Mouse (Mus musculus): Measurements from ENCODE around the gene Cpa2. TPM values are rescaled to one million over a fixed set of nuclear protein-coding genes. Genes with fewer than 3 reads are reported as not detected.

The Cpa2 gene
- polyA plus RNA-seq, 1 experiment from 2014 or later: 8.7 TPM

DNA sequence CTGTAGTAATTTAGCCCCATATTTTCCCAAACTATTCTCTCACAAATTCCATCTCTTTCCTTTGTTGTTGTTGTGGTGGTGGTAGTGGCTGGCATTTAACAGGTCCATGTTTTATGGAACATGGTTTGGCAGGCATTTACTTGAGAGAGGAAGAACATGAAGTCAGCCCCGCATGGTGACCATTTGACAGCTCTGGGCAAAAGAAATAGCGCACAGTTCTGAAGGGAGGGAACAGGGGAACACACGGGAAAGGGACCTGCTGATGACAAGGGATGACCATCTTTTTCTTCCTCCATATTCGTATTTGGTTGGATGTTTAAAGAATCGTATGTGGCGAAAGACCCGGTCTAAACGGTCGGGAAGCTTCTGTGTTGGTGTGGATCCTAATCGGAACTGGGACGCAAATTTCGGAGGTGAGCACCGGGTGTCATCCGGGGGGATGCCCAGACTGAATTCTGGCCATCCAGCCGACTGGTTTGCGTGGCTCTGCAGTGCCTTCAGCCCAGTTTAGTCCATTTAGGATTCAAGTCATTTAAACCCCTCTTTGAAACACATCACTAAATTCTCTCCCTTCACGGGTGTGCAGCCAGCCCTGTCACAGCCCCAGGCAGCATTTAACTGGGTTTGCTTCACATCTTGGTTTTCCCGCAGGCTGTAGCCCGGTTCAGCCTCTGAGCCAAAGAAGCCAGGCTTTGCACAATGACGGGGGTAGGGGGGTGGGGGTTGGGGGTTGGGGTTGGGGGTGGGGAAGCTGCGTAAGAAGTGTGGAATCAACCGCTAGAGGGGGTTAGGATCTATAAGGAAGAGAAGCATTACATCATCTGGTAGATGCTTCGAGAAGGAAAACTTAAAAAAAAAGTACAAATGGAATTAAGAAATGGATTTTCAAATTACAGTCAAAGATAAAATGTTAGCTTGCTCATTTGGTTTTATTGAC, 10.5 kb downstream of the Cpa2 start:
- H3K27me3 ChIP-seq: no peaks in the 10 kb centered on the region
- peak overlapping the region; percentile 87 for H3K27ac ChIP-seq
- peaks cover 44% of the 10 kb centered on the region for H3K4me1 ChIP-seq (replicated peaks)
- no peaks in the 10 kb centered on the region for H3K9me3 ChIP-seq
- ATAC-seq (ENCODE audit: low FRiP score): peak; percentile 61
- peak overlapping the region; percentile 20 for H3K4me3 ChIP-seq
- peak overlapping the region; percentile 49 for H3K4me2 ChIP-seq
- 13% methylated on average over 23 of the region's 23 CpGs for WGBS
- no peaks in the 10 kb centered on the region for H3K36me3 ChIP-seq
- peak overlapping the region; percentile 59 for H3K9ac ChIP-seq

DNA sequence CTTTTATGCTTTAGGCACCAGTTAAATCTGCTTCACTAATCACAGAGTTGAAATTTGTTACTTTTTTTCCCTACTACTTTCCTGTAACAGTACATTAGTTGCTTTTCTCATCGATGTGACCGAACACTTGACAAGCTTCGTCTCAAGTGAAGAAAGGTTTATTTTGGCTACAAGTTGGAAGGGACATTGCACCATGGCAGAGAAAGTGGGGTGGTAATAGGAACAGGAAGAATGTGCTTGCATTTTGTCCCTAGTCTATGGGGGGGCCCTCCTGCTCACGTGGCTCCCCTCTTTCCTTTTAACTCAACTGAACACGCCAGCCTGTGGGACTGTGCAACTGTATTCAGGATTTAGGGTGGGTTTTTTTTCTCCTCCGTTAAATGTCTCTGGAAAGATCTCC, 11.2 kb downstream of the Cpa2 start:
- 55% methylated on average over 6 of the region's 6 CpGs for WGBS
- no peak for ATAC-seq (ENCODE audit: low FRiP score)
- Histone ChIP-seq H3K36me3 (no peaks in the 10 kb centered on the region), H3K4me2 (0 out of 2 replicates have a peak overlapping the region, but pooled peaks have one; percentile 49), H3K27me3 (no peaks in the 10 kb centered on the region), H3K4me1 (replicated peaks) (peaks cover 39% of the 10 kb centered on the region), H3K9ac (no peak overlapping the region), H3K4me3 (no peak overlapping the region), H3K27ac (peak overlapping the region; percentile 49; the same call in 1 of the 2 replicates), H3K9me3 (no peaks in the 10 kb centered on the region)

DNA sequence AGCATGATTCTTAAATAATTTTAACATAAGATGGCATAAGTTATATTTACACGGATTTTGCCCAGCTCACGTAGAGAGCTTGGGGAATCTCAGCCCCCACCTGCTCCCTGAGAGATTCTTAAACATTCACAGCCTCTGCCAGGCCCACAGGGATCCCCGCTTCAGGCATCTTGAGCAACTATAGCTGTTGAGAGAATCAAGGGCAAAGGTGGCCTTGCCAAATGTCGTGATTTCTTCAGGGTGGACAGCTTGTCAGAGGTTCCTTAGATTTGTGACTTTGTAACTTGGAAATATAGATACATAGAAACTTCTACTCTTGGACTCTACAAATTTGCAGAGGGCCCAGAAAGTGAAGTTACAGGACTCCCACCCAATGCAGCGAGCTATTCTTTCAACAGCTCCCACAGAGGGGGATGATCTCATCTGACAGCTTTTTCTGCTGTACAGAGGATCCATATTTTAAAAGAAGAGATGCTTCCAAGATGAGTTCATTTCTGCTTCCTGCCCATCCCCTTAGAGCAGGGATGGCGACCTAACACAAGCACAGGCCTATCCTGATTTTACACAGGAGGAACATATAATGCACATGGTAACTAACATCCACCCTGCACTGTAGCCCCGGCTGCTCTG, 12.1 kb downstream of the Cpa2 start:
- no peaks in the 10 kb centered on the region for H3K36me3 ChIP-seq
- H3K9ac ChIP-seq: no peak overlapping the region
- no peak overlapping the region for H3K4me2 ChIP-seq
- no peak overlapping the region for H3K4me3 ChIP-seq
- no peak for ATAC-seq (ENCODE audit: low FRiP score)
- H3K27ac ChIP-seq: no peak overlapping the region
- no peaks in the 10 kb centered on the region for H3K9me3 ChIP-seq
- H3K27me3 ChIP-seq: no peaks in the 10 kb centered on the region
- H3K4me1 ChIP-seq (replicated peaks): peaks cover 32% of the 10 kb centered on the region
- WGBS: 72% methylated on average over 7 of the region's 7 CpGs

DNA sequence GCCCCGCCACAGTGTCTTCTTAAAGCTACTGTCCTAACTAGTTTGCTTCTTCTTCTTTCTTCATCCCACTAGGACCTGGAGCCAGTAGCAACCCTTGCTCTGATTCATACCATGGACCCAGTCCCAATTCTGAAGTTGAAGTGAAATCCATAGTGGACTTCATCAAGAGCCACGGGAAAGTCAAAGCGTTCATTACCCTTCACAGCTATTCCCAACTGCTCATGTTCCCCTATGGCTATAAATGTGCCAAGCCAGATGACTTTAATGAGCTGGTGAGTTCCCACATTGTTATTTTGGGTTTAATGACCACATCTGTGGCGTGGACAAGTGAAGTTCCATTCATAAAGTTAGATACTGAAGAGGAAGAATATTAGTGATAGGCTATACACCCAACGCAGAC, 12.7 kb downstream of the Cpa2 start:
- no peaks in the 10 kb centered on the region for H3K9me3 ChIP-seq
- peaks cover 28% of the 10 kb centered on the region for H3K4me1 ChIP-seq (replicated peaks)
- 87% methylated on average over 5 of the region's 5 CpGs for WGBS
- H3K27ac ChIP-seq: no peak overlapping the region
- H3K4me3 ChIP-seq: no peak overlapping the region
- no peak overlapping the region for H3K9ac ChIP-seq
- no peaks in the 10 kb centered on the region for H3K36me3 ChIP-seq
- no peak overlapping the region for H3K4me2 ChIP-seq
- no peaks in the 10 kb centered on the region for H3K27me3 ChIP-seq
- ATAC-seq (ENCODE audit: low FRiP score): no peak

DNA sequence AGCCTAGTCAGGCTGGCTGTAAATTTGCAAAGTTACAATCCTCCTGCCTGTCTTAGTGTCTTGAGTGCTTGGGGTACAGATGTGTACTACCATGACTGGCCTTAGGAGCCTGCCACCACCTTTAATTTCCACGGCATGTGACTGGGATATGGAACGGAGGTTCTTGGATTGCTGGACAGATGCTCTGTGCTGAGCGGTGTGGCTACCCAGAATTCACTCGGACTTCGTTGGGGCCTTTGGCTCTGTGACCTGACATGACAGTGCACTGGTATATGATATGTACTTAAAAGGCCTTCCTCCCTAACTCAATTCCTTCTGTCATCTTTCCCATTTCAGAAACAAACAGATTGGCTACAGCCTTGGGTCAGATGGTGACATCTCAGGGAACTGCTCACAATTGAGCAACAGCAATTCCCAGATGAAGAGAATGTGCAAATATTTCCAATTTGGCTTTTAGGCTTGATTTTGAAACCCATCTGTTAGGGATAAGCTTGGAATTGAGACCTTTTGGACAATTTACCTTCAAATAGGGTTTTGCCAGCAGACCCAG, 13.3 kb downstream of the Cpa2 start:
- H3K9ac ChIP-seq: no peak overlapping the region
- H3K27ac ChIP-seq: no peak overlapping the region
- H3K4me3 ChIP-seq: no peak overlapping the region
- no peak for ATAC-seq (ENCODE audit: low FRiP score)
- no peaks in the 10 kb centered on the region for H3K36me3 ChIP-seq
- WGBS: 94% methylated on average over 5 of the region's 5 CpGs
- peaks cover 22% of the 10 kb centered on the region; the same call in 1 of the 2 replicates for H3K4me1 ChIP-seq (replicated peaks)
- no peak overlapping the region for H3K4me2 ChIP-seq
- no peaks in the 10 kb centered on the region for H3K9me3 ChIP-seq
- no peaks in the 10 kb centered on the region for H3K27me3 ChIP-seq

DNA sequence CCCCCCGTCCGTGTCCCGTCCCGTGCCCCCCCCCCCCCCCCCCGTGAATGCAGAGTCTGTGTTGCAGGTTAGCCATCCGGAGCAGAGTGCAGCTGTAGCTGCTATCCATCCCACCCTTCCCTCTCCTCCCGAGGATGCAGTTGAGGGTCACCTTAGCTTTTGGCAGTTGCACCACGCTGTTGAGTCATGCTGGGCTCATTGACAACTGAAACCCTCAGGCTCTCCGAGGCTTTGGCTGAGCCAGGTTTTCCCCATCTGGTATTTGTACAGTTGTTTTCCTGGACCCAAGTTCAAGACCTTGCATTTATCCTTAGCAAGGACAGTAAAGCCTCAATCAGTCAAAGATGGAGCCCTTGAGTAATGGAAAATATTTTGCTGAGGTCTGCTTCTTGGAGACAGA, 14.7 kb downstream of the Cpa2 start:
- peaks cover 18% of the 10 kb centered on the region; the same call in 1 of the 2 replicates for H3K4me1 ChIP-seq (replicated peaks)
- H3K4me2 ChIP-seq: no peak overlapping the region
- no peaks in the 10 kb centered on the region for H3K27me3 ChIP-seq
- 16% methylated on average over 4 of the region's 9 CpGs for WGBS
- no peaks in the 10 kb centered on the region for H3K36me3 ChIP-seq
- H3K4me3 ChIP-seq: no peak overlapping the region
- no peaks in the 10 kb centered on the region for H3K9me3 ChIP-seq
- no peak for ATAC-seq (ENCODE audit: low FRiP score)
- H3K9ac ChIP-seq: no peak overlapping the region
- H3K27ac ChIP-seq: no peak overlapping the region

DNA sequence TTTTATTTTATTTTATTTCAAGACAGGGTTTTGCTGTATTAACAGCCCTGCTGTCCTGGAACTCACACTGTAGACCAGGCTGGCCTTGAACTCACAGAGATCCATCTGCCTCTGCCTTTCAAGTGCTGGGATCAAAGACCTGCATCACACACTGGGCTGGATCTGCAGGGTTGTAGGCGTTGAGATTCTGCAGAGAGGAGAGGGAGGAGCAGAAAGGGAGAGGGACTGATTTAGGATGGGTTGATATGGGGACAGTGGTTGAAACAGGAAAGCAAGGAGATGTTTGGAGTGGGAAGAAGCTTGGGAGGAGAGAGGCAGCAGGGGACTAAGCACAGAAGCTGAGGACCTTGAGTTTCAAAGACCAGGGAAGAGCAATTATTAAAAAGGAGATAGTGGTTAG, 18.3 kb downstream of the Cpa2 start:
- WGBS: 65% methylated on average over 1 of the region's 1 CpGs
- Histone ChIP-seq H3K9ac (no peak overlapping the region), H3K4me3 (no peak overlapping the region), H3K36me3 (no peaks in the 10 kb centered on the region), H3K4me1 (replicated peaks) (no peaks in the 10 kb centered on the region), H3K4me2 (no peak overlapping the region), H3K9me3 (no peaks in the 10 kb centered on the region), H3K27me3 (no peaks in the 10 kb centered on the region), H3K27ac (no peak overlapping the region)
- ATAC-seq (ENCODE audit: low FRiP score): no peak

DNA sequence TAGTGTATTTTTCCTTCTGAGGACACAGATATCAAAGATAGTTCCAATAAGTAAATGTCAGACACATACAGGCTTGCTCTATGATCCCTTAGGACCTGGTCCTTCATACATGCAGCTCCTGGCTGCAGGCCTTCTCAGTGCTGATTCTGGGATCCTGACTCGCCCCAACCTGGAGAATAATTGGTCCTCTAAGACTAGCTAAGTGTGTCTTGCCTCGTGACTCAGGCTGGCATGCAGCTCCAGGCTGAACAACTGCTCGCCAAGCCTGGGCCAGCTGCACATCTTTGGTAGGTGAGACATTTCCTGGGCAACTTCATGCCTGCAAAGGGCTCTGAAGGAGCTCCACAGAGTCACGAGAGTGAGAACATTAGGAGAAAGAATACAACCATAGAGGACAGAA, 20.8 kb downstream of the Cpa2 start:
- no peak for ATAC-seq (ENCODE audit: low FRiP score)
- no peaks in the 10 kb centered on the region for H3K36me3 ChIP-seq
- 86% methylated on average over 4 of the region's 4 CpGs for WGBS
- no peak overlapping the region for H3K9ac ChIP-seq
- H3K4me1 ChIP-seq (replicated peaks): no peaks in the 10 kb centered on the region
- no peaks in the 10 kb centered on the region for H3K27me3 ChIP-seq
- H3K4me3 ChIP-seq: no peak overlapping the region
- no peaks in the 10 kb centered on the region for H3K9me3 ChIP-seq
- H3K27ac ChIP-seq: no peak overlapping the region
- no peak overlapping the region for H3K4me2 ChIP-seq

DNA sequence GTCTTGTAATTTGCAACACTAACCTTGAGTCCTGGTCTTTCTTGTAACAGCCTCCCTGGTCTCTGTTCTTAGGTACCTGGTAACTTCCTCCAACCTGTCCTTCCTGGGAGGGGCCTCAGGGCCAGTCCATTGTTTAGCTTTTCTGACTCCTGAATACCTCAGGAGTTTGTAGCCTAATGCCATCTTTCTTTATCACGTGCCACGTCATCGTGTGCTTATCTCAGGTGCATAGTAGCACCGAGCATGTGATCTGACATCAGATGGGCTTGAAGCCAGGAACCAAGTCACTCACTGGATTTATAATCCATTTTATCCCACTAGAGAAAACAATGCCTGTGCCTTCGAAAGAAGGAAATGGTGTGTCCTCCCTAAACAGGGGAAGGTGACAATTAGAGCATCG, 22.2 kb downstream of the Cpa2 start:
- H3K9ac ChIP-seq: no peak overlapping the region
- no peaks in the 10 kb centered on the region for H3K9me3 ChIP-seq
- H3K36me3 ChIP-seq: no peaks in the 10 kb centered on the region
- no peak for ATAC-seq (ENCODE audit: low FRiP score)
- no peaks in the 10 kb centered on the region for H3K27me3 ChIP-seq
- no peak overlapping the region for H3K4me2 ChIP-seq
- H3K27ac ChIP-seq: no peak overlapping the region
- WGBS: 88% methylated on average over 6 of the region's 6 CpGs
- H3K4me3 ChIP-seq: no peak overlapping the region
- no peaks in the 10 kb centered on the region for H3K4me1 ChIP-seq (replicated peaks)

DNA sequence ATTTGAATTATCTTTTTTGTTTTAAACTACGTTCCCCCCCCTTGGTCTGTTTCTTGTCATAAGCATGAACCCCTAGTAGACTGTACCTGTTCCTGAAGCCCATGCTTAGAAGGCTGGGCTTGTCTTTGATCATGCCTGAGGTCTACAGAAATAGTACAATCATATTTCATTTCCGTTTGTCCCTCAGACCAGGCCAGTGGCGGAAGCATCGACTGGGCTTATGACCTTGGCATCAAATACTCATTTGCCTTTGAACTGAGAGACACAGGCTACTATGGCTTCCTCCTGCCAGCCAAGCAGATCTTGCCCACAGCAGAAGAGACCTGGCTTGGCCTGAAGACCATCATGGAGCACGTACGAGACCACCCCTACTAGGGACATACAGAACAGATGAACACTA, 22.7 kb downstream of the Cpa2 start:
- WGBS: 97% methylated on average over 6 of the region's 6 CpGs
- H3K27ac ChIP-seq: no peak overlapping the region
- no peak for ATAC-seq (ENCODE audit: low FRiP score)
- no peaks in the 10 kb centered on the region for H3K27me3 ChIP-seq
- no peak overlapping the region for H3K4me2 ChIP-seq
- H3K9ac ChIP-seq: no peak overlapping the region
- no peaks in the 10 kb centered on the region for H3K4me1 ChIP-seq (replicated peaks)
- no peaks in the 10 kb centered on the region for H3K9me3 ChIP-seq
- no peak overlapping the region for H3K4me3 ChIP-seq
- no peaks in the 10 kb centered on the region for H3K36me3 ChIP-seq

DNA sequence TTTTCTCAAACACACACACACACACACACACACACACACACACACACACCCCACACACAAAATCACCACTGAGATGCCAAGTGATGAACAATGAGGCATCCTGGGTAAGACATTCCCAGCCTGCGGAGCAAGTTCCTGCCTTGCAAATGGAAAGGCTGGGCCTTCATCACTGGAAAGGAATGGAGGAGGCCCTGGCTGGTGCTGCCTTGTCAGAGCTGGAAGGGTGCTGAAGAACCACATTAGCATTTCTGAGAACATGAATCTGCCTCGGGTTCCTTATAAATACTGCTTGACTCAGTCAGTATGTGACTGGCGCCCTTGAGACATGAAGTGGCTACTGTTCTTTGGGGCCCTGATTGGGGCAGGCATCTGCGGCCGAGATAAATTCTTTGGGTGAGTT, 26.7 kb downstream of the Cpa2 start, which contains the start of gene Cpa4:
Gene Cpa4 (plus strand): TSS at position 301 of the 400 bp plus-strand sequence.
- Histone ChIP-seq H3K4me3 (no peak within 1 kb of the TSS), H3K4me2 (no peak within 1 kb of the TSS), H3K27ac (0 out of 2 replicates have a peak within 1 kb of the TSS, but pooled peaks have one; percentile 13), H3K9ac (no peak within 1 kb of the TSS), H3K27me3 (no peaks in the 10 kb centered on the region), H3K4me1 (replicated peaks) (peaks cover 14% of the 10 kb centered on the region), H3K36me3 (no peaks in the 10 kb centered on the region), H3K9me3 (no peaks in the 10 kb centered on the region)
- WGBS: 74% methylated on average over 5 of the region's 5 CpGs
- ATAC-seq (ENCODE audit: low FRiP score): no peak

DNA sequence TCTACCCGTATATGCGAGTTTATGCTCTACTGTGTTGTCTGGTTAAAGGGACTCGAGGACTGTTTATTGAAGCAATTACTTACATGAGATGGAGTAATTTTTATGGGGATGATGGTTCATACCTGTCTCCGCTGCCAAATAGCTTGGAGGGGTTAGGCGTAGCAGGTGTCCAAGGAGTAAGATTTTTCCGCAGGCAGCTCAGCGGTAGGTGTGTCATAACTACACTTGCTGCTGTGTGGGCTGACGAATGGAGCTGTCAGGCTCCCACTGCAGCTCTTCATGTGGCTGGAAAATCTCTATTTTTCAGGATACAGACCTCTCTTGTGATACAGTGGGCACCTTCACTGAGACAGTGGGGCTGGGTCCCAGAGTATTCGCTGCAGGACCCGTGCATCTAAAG, 27.9 kb downstream of the Cpa2 start:
- H3K4me2 ChIP-seq: no peak overlapping the region
- no peak overlapping the region for H3K4me3 ChIP-seq
- no peak overlapping the region for H3K9ac ChIP-seq
- H3K9me3 ChIP-seq: no peaks in the 10 kb centered on the region
- 82% methylated on average over 10 of the region's 10 CpGs for WGBS
- H3K4me1 ChIP-seq (replicated peaks): peaks cover 21% of the 10 kb centered on the region
- no peaks in the 10 kb centered on the region for H3K36me3 ChIP-seq
- H3K27me3 ChIP-seq: no peaks in the 10 kb centered on the region
- H3K27ac ChIP-seq: peak overlapping the region; percentile 36
- ATAC-seq (ENCODE audit: low FRiP score): no peak
